Mouse (Mus musculus) forebrain, embryonic 15.5 days (tissue): ENCODE measurements around the gene Synpr. TPM values are rescaled to one million over a fixed set of nuclear protein-coding genes. Genes with fewer than 3 reads are reported as not detected.

Experiments
- ATAC-seq: fragments of 200-750 bp; cut with Nextera tagmentation; replicated peaks from 2 replicates; pipeline ENCODE4 v1.8.0; 2017; ENCODE audit warnings: mild to moderate bottlenecking, moderate TSS enrichment, moderate library complexity
- H3K27ac ChIP-seq: fragments of 300-500 bp; sonication (generic); replicated peaks from 2 replicates; pipeline ENCODE4 v1.5.1; 2015; ENCODE audit warnings: mild to moderate bottlenecking, inconsistent platforms
- H3K27me3 ChIP-seq: fragments of 300-500 bp; sonication (generic); 2 replicates; pipeline ENCODE4 v1.6.1; 2015; ENCODE audit warnings: inconsistent platforms
- H3K36me3 ChIP-seq: fragments of 300-500 bp; sonication (generic); 2 replicates; pipeline ENCODE4 v1.6.1; 2015; ENCODE audit warnings: mild to moderate bottlenecking, inconsistent platforms
- H3K4me1 ChIP-seq: fragments of 300-500 bp; sonication (generic); 2 replicates; pipeline ENCODE4 v1.6.1; 2015; ENCODE audit warnings: inconsistent platforms
- H3K4me2 ChIP-seq: fragments of 300-500 bp; sonication (generic); replicated peaks from 2 replicates; pipeline ENCODE4 v1.6.1; 2015; ENCODE audit warnings: mild to moderate bottlenecking, inconsistent platforms
- H3K4me3 ChIP-seq: fragments of 300-500 bp; sonication (generic); 2 replicates; pipeline ENCODE4 v1.5.1; 2015; ENCODE audit warnings: mild to moderate bottlenecking, inconsistent platforms
- H3K9ac ChIP-seq: fragments of 300-500 bp; sonication (generic); replicated peaks from 2 replicates; pipeline ENCODE4 v1.6.1; 2015; ENCODE audit warnings: mild to moderate bottlenecking, inconsistent platforms
- H3K9me3 ChIP-seq: fragments of 300-500 bp; sonication (generic); 2 replicates; pipeline ENCODE4 v1.6.1; 2016; ENCODE audit warnings: inconsistent platforms
- WGBS: fragments of 180-500 bp; shearing (Covaris S2); methylation state at CpG from one replicate; pipeline ENCODE4 v1.1.7; 2015; ENCODE audit warnings: mixed read lengths; 5-methylcytosine and 5-hydroxymethylcytosine counted together
- polyA plus RNA-seq: library from polyadenylated mRNA; unstranded; fragments of >200 nt; fragmentation: Nextera tagmentation; extraction: Ambion mirVana; gene quantifications from 2 replicates; pipeline ENCODE4 v1.2.1, GENCODE M21; 2015

Gene Synpr
- polyA plus RNA-seq, 1 experiment from 2014 or later, result 25.3 TPM

DNA sequence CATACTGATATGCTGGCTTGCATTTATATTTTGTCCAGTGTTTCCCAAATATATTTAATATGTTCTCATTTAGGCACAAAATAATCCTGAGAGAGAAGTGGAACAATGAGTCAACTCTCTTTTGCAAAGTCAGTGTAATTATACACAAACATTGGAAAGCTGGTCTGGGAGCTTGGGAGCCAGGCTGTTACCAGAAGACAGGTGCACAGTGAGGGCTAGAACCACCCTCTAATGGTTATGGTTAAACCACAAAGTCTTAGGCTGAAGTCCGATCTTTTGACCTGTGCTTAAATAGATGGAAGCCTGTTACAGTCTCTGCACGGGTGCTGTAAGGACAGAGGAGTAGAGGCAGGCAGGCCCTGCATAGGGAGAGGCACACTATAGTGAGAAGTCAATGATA lies 283.4 kb downstream of the Synpr start:
- Histone ChIP-seq H3K27me3 (no peaks in the 10 kb centered on the region), H3K36me3 (no peaks in the 10 kb centered on the region), H3K27ac (no peak overlapping the region), H3K4me2 (no peak overlapping the region), H3K4me3 (no peak overlapping the region), H3K9me3 (no peaks in the 10 kb centered on the region), H3K4me1 (no peaks in the 10 kb centered on the region), H3K9ac (no peak overlapping the region)
- no peak for ATAC-seq
- 88% methylated on average over 2 of the region's 2 CpGs for WGBS

DNA sequence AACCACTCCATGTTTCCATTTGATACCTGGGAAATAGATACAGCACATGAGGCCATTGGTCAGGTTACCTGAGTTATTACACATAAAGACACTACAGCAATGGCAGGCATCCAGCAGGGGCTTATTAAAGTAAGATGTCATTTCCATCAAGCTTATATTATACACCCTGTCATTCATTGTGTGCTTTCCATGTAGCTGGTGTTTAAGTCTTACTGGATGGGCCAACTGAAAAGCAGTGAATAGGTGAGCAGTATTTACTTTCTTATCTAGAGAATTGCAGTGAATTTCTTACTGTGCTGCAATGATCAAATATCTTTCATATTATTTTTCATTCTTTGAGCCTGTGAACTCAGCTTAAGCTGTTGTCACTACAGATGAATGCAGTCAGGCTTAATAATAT lies 287.4 kb downstream of the Synpr start:
- no peak for ATAC-seq
- H3K4me2 ChIP-seq, result no peak overlapping the region
- H3K36me3 ChIP-seq, result no peaks in the 10 kb centered on the region
- no peak overlapping the region for H3K4me3 ChIP-seq
- H3K27me3 ChIP-seq, result no peaks in the 10 kb centered on the region
- H3K9ac ChIP-seq, result no peak overlapping the region
- H3K9me3 ChIP-seq, result no peaks in the 10 kb centered on the region
- no peaks in the 10 kb centered on the region for H3K4me1 ChIP-seq
- no peak overlapping the region for H3K27ac ChIP-seq

DNA sequence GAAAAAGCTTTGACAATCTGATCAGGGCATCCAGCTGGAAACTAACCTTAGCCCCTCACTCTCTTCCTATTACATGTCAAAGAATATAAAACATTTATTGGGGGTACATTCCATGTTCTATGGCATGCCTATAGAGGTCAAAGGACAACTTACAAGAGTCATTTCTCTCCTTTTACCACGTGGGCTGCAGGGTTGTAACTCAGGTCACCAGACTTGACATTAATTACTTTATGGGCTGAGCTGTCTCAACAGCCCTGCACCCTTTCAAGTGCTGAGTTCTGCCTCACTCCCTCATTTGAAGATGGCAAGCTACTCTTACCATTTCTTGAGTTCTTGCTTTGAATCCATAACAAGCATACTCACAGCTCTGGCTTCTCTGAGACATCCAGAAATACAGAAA lies 287.9 kb downstream of the Synpr start:
- no peak overlapping the region for H3K4me2 ChIP-seq
- no peak overlapping the region for H3K27ac ChIP-seq
- H3K9ac ChIP-seq, result no peak overlapping the region
- no peaks in the 10 kb centered on the region for H3K4me1 ChIP-seq
- H3K27me3 ChIP-seq, result no peaks in the 10 kb centered on the region
- ATAC-seq, result no peak
- WGBS, result 46% methylated on average over 1 of the region's 1 CpGs
- H3K36me3 ChIP-seq, result no peaks in the 10 kb centered on the region
- H3K9me3 ChIP-seq, result no peaks in the 10 kb centered on the region
- no peak overlapping the region for H3K4me3 ChIP-seq

DNA sequence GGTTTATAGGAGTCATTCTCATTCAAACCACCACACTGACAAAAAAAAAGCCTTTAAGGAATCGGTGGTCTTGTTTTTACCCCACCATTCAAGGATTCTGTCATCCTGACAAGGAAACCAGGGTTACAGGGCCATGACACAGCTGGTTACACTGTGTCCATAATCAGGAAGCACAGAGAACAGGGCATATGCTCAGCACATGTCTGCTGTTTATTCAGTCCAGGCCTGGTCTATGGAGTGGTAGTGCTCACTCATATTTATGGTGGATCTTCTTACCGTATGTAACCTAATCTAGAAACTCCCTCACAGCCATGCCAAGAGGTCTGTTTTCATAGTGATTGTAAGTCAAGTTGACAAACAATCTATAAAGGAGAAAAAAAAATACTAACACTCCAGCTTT lies 293.5 kb downstream of the Synpr start:
- WGBS, result 85% methylated on average over 2 of the region's 2 CpGs
- no peaks in the 10 kb centered on the region for H3K27me3 ChIP-seq
- H3K9ac ChIP-seq, result no peak overlapping the region
- H3K4me2 ChIP-seq, result no peak overlapping the region
- H3K27ac ChIP-seq, result no peak overlapping the region
- H3K4me3 ChIP-seq, result no peak overlapping the region
- H3K4me1 ChIP-seq, result no peaks in the 10 kb centered on the region
- no peak for ATAC-seq
- H3K9me3 ChIP-seq, result no peaks in the 10 kb centered on the region
- H3K36me3 ChIP-seq, result no peaks in the 10 kb centered on the region

DNA sequence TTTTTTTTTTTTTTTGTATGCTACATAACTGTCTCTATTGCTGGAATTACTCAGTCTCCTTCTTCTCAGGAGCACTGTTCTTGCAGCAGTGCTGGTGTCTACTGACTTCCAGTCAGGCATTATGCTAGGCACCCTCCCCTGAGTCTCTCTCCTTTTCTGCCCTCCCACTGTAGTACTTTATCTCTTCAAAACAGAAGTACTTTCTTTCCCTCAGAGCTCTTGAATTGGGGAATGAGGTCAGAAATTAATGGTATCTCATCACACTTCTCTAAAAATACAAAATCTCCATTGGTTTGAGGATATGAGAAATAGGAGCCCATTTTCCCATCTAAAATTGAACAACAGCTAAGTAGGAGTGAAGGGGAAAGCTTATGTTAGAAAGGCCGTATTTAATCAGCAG lies 294.2 kb downstream of the Synpr start:
- Histone ChIP-seq H3K9me3 (no peaks in the 10 kb centered on the region), H3K4me2 (no peak overlapping the region), H3K36me3 (no peaks in the 10 kb centered on the region), H3K27me3 (no peaks in the 10 kb centered on the region), H3K9ac (no peak overlapping the region), H3K4me1 (no peaks in the 10 kb centered on the region), H3K4me3 (no peak overlapping the region), H3K27ac (no peak overlapping the region)
- 79% methylated on average over 1 of the region's 1 CpGs for WGBS
- no peak for ATAC-seq

DNA sequence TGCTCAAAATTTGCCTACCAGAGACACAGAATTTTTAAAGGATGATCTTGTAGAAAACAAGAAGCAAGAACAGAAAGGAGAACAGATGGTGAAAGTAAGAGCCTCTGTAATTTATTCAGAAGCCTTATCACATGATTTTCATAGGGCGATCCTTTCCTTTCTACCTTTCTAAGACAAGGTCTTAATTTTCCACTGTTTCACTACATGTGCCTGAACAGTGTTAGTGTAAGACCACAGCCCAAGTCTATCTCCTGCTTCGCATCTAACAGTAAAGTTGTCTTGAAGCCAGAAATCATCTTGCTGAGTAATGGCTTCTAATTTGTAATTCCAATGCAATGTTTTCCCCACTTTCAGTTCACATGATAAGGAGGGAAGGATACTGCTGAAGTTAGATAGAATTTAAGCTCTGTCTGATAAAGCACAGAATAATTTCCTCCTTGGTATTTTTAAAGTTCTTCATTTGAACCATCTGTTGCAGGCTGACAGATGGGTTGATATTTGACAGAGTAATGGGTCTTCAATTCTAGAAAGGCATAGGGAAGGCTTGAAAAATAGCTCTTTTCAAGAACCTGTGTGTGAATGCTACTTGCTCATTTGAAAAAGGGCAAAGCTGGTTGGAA lies 308.9 kb downstream of the Synpr start:
- Histone ChIP-seq H3K27me3 (no peaks in the 10 kb centered on the region), H3K9ac (no peak overlapping the region), H3K27ac (no peak overlapping the region), H3K4me3 (no peak overlapping the region), H3K4me2 (no peak overlapping the region), H3K36me3 (no peaks in the 10 kb centered on the region), H3K4me1 (no peaks in the 10 kb centered on the region), H3K9me3 (no peaks in the 10 kb centered on the region)
- 79% methylated on average over 2 of the region's 2 CpGs for WGBS
- 0 out of 2 replicates have a peak, but pooled peaks have one; percentile 29 for ATAC-seq

DNA sequence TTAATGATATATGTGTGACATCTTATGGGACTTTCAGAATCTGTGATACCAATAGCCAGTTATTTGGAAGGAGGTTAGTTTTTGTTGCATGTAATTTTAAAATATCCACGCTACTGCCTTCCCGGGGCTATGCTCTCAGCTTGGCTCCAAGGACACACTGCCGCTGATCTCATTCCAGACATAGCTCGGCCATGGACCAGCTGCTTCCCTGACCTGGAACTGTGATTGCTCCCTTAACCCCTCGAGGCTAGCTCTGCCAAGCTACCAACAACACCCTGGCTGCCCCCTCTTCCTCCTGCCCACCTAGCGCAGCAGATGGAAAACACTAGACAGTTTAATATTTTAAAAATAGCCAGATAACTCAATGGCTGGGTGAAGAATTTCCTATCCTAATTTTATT lies 311.7 kb downstream of the Synpr start:
- Histone ChIP-seq H3K27me3 (no peaks in the 10 kb centered on the region), H3K9me3 (no peaks in the 10 kb centered on the region), H3K9ac (no peak overlapping the region), H3K4me2 (no peak overlapping the region), H3K4me3 (no peak overlapping the region), H3K36me3 (no peaks in the 10 kb centered on the region), H3K4me1 (no peaks in the 10 kb centered on the region), H3K27ac (no peak overlapping the region)
- WGBS, result 83% methylated on average over 6 of the region's 6 CpGs
- ATAC-seq, result no peak

DNA sequence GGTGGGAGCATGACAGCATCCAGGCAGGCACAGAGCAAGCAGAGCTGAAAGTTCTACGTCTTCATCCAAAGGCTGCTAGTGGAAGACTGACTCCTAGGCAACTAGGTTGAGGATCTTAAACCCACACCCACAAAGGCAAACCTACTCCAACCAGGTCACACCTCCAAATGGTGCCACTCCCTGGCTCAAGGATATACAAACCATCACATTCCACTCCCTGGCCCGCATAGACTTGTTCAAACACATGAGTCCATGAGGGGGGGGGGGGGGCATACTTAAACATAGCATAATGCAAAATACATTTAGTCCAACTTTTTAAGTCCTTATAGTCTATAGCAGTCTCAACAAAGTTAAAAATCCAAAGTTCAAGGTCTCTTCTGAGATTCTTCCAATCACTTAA lies 312.6 kb downstream of the Synpr start:
- Histone ChIP-seq H3K4me1 (no peaks in the 10 kb centered on the region), H3K4me3 (no peak overlapping the region), H3K4me2 (no peak overlapping the region), H3K36me3 (no peaks in the 10 kb centered on the region), H3K27me3 (no peaks in the 10 kb centered on the region), H3K9ac (no peak overlapping the region), H3K9me3 (no peaks in the 10 kb centered on the region), H3K27ac (no peak overlapping the region)
- ATAC-seq, result no peak
- WGBS, result 92% methylated on average over 2 of the region's 2 CpGs

DNA sequence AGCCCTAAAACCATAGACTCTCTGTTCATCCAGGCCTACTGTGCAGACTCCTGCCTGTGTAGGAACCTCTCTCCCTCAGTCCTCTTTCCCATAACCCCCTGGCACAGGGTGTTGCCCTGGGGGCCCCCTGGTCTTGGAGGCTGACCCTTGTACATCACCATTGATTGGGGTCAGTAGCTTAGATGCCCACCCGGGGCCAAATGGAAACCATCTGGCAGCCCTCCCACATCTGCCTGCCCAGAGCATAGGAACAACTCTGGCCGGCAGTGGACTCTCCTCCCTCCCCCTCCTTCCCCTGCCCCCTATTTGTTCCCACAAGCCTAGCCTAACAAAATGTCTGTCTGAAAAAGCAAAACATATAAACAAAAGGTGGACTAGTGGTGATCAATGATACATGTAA lies 336.0 kb downstream of the Synpr start:
- H3K36me3 ChIP-seq, result no peaks in the 10 kb centered on the region
- no peak overlapping the region for H3K27ac ChIP-seq
- ATAC-seq, result no peak
- WGBS, result 67% methylated on average over 2 of the region's 2 CpGs
- H3K4me3 ChIP-seq, result no peak overlapping the region
- no peaks in the 10 kb centered on the region for H3K4me1 ChIP-seq
- H3K9ac ChIP-seq, result no peak overlapping the region
- no peaks in the 10 kb centered on the region for H3K27me3 ChIP-seq
- no peaks in the 10 kb centered on the region for H3K9me3 ChIP-seq
- H3K4me2 ChIP-seq, result no peak overlapping the region

DNA sequence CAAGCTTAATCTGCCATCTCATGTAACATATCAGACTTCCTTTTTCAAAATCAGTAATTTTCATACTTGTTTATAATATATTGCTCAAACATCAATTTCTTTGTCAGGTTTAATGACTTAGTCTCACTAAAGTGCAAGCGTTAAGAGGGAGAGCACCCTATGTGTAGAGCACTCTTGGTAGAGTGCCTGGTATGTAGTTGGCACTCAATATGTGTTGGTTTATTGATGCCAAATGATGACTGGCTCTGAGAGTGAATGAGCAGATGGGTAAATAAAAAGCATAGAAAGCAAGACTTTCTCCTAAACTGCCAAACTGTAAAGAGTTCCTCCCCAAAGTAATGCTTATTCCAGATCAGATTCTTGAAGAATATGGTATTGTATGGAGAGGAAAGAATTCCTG lies 365.3 kb downstream of the Synpr start:
- Histone ChIP-seq H3K9ac (no peak overlapping the region), H3K36me3 (no peaks in the 10 kb centered on the region), H3K4me1 (peaks cover 18% of the 10 kb centered on the region), H3K4me3 (no peak overlapping the region), H3K9me3 (no peaks in the 10 kb centered on the region), H3K4me2 (no peak overlapping the region), H3K27ac (no peak overlapping the region), H3K27me3 (no peaks in the 10 kb centered on the region)
- 61% methylated on average over 1 of the region's 1 CpGs for WGBS
- peak; percentile 82 for ATAC-seq

DNA sequence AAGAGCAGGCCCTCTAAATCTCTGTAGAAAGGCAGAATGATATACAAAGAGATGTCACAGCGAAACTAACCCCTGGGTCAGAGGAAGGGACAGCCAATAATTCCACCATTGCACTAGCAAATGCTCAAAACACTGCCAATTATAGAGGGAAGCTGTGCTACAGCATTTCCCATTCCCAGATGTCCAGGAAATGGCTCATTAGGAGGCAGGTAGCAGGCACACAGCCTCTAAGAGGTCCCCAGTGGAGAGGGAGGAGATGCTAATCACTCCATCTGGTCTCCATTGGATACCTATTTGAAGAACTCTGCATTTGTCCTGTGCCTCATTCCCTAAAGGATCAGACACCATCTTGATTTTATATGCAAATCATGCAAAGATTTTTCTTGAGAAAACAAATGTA lies 366.5 kb downstream of the Synpr start:
- ATAC-seq, result 0 out of 2 replicates have a peak, but pooled peaks have one; percentile 20
- Histone ChIP-seq H3K9ac (no peak overlapping the region), H3K27me3 (no peaks in the 10 kb centered on the region), H3K36me3 (no peaks in the 10 kb centered on the region), H3K9me3 (no peaks in the 10 kb centered on the region), H3K4me2 (no peak overlapping the region), H3K4me3 (no peak overlapping the region), H3K27ac (no peak overlapping the region), H3K4me1 (peaks cover 18% of the 10 kb centered on the region)
- WGBS, result 78% methylated on average over 1 of the region's 1 CpGs

DNA sequence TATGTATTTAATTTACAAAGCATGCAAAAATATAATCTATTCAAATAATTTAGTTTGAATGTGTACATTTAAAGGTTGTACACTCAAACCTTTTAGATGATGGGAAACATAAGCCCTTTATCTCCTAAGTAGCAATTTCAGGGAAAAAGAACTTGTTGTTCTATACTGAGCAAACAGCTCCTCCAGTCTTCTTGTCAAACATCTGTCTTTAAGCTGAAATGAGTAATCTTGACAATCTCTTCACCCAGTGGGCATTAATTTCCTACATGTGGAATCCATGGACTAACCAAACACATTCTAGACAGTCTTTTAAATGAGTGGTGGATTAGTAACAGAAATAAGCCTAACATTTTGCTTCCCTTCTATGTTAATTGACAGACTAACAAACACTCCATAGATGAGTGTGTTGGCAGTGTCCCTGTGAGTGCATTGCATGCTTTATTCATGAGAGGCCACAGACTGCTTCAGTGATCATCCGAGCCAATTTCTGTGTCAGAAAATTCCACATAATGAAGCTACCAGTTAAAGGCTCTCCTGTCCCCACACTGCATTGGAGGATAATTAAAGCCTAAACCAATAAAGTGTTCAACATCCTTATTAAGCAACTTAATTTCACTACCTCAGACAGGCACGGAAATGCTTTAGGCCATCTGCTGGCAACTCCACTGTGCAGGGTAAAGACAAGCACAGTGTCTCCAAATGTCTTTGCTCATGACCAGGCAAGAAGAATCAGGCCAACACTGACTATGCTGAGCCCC lies 367.1 kb downstream of the Synpr start:
- peak; percentile 96 for ATAC-seq
- Histone ChIP-seq H3K4me2 (no peak overlapping the region), H3K4me3 (no peak overlapping the region), H3K27me3 (no peaks in the 10 kb centered on the region), H3K9me3 (no peaks in the 10 kb centered on the region), H3K27ac (peak overlapping the region; percentile 62), H3K9ac (no peak overlapping the region), H3K4me1 (peaks cover 18% of the 10 kb centered on the region), H3K36me3 (no peaks in the 10 kb centered on the region)
- 10% methylated on average over 2 of the region's 2 CpGs for WGBS
